Mouse (Mus musculus): ENCODE measurements around the gene Kcne4. TPM values are rescaled to one million over a fixed set of nuclear protein-coding genes. Genes with fewer than 3 reads are reported as not detected.

Kcne4 gene
- polyA plus RNA-seq, 1 experiment from 2014 or later: 0.32 TPM

DNA sequence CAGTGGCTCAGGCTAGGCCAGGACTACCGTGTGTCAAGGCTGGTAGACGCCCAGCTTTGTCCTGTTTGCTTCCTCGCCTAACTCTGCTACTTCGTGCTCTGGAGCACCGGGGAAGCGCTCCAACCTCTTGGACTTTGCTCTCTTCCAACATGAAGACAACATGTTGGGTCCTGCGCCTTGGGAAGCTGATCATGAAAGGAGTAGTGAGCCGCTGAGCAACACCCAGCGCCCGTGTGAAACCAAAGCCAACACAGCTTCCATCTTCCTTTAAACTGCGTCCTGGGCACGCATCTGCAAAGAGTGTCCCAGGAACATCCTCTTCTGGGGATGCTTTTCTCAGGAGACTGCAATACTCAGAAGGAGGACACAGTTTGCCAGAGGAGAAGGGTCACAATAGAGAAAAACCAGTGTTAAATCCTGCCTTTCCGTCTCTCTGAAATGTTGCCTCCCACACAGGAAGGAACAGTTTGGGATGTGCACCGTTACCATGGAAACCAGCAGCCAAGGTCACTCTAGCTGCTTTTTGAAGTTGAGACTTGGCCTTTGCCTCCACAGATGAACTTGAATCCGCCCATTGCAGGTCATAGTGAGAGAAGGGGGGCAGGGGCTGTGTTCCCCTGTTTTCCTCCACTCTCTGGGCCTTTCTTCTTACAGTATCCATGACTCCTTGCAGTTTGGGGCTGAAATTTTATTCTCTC, 5.3 kb downstream of the Kcne4 start:
- Histone ChIP-seq H3K36me3 (replicated peaks) (no peaks in the 10 kb centered on the region), H3K27ac (peak overlapping the region; percentile 22; the same call in 1 of the 2 replicates), H3K27me3 (ENCODE audit: poor library complexity, severe bottlenecking) (no peaks in the 10 kb centered on the region), H3K9me3 (no peaks in the 10 kb centered on the region), H3K4me3 (no peak overlapping the region), H3K4me1 (peaks cover 28% of the 10 kb centered on the region)
- DNase-seq (ENCODE audit: extremely low spot score, low spot score): no peak
- 90% methylated on average over 15 of the region's 15 CpGs for WGBS

DNA sequence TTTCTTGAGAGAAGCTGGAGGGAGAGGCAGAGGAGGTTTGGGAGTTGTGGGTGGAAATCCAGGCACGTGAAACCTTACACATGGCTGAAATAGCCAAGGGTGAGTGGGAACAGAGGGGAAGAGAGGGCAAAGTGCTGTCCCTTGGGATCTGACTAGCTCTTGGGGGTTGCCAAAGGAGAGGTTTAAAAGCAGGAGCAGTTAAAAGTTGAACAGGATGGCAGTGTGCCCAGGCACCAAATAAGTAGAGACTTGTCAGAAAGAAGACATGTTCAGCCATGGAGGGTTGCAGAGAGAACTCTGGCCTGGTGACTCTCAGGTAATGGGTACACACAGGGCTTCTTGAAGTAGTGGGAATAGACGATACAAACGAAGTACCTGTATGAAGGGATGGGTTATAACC, 8.7 kb downstream of the Kcne4 start:
- no peaks in the 10 kb centered on the region for H3K9me3 ChIP-seq
- H3K27me3 ChIP-seq (ENCODE audit: poor library complexity, severe bottlenecking): no peaks in the 10 kb centered on the region
- DNase-seq (ENCODE audit: extremely low spot score, low spot score): no peak
- no peaks in the 10 kb centered on the region for H3K36me3 ChIP-seq (replicated peaks)
- WGBS: 86% methylated on average over 3 of the region's 3 CpGs
- H3K4me1 ChIP-seq: peaks cover 13% of the 10 kb centered on the region
- H3K27ac ChIP-seq: no peak overlapping the region
- no peak overlapping the region for H3K4me3 ChIP-seq

DNA sequence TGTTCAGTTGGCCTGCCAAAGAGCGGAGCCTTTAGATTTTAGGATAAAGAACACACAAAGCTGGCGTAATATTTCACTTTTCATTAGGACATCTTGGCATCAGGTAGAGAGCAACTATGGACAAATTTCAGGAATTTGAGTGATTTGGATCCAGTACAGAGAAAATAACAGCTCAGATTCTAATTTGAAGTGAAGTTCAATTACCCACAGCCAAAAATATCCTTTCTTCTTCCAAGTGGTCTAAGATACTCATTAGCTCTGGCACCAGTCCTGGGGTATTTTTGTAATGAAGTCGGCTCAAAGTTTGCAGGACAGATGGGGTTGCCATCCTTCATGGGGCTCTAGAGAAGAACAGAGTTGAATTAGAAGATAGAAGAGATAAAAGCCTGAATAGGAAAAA, 21.9 kb downstream of the Kcne4 start:
- no peak for DNase-seq (ENCODE audit: extremely low spot score, low spot score)
- WGBS: 92% methylated on average over 3 of the region's 3 CpGs
- Histone ChIP-seq H3K4me3 (no peak overlapping the region), H3K4me1 (no peaks in the 10 kb centered on the region), H3K27me3 (ENCODE audit: poor library complexity, severe bottlenecking) (no peaks in the 10 kb centered on the region), H3K36me3 (replicated peaks) (no peaks in the 10 kb centered on the region), H3K9me3 (no peaks in the 10 kb centered on the region), H3K27ac (no peak overlapping the region)

DNA sequence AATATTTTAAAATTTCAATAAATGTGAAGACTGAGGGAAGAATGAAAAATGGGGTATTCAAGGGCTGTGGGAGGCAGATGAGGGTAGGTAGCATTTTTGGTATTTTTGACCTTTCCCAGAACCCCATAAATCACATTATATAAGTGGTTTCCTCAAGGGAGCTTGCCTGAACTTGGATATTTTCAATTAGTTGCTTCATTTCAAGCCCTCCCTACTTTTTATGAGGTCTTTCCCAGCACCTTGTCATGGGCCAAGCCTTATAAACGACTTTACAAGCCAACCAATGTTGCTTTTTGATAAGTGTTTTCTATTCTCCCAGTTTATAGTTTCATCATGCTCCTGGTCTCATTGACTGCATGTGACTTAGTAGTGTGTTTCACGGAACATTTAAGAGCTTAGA, 24.2 kb downstream of the Kcne4 start:
- H3K4me3 ChIP-seq: no peak overlapping the region
- no peaks in the 10 kb centered on the region for H3K9me3 ChIP-seq
- no peak for DNase-seq (ENCODE audit: extremely low spot score, low spot score)
- no peaks in the 10 kb centered on the region for H3K36me3 ChIP-seq (replicated peaks)
- H3K4me1 ChIP-seq: no peaks in the 10 kb centered on the region
- H3K27ac ChIP-seq: no peak overlapping the region
- no peaks in the 10 kb centered on the region for H3K27me3 ChIP-seq (ENCODE audit: poor library complexity, severe bottlenecking)
- 75% methylated on average over 2 of the region's 2 CpGs for WGBS

DNA sequence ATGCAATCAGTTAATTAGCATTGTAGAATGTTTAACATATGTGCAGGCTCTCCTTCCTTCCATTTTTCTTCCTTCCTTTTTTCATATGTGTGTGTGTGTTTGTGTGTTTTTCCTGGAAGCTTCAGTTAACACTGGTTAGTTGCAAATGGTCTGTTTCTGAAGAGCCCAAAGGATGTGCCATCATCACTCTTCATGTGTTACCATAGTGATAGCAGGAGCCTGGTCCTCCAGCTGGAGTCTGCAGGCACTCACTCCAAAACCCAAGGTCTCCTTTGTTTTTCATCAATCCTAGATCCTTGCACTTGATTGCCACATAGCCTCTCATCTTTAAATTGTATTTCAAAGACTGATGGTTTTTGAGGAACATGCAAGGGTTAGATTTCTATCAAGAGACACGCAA, 29.1 kb downstream of the Kcne4 start:
- no peaks in the 10 kb centered on the region for H3K4me1 ChIP-seq
- H3K9me3 ChIP-seq: no peaks in the 10 kb centered on the region
- WGBS: 88% methylated on average over 1 of the region's 1 CpGs
- no peak for DNase-seq (ENCODE audit: extremely low spot score, low spot score)
- no peak overlapping the region for H3K4me3 ChIP-seq
- H3K36me3 ChIP-seq (replicated peaks): no peaks in the 10 kb centered on the region
- H3K27ac ChIP-seq: no peak overlapping the region
- H3K27me3 ChIP-seq (ENCODE audit: poor library complexity, severe bottlenecking): no peaks in the 10 kb centered on the region

DNA sequence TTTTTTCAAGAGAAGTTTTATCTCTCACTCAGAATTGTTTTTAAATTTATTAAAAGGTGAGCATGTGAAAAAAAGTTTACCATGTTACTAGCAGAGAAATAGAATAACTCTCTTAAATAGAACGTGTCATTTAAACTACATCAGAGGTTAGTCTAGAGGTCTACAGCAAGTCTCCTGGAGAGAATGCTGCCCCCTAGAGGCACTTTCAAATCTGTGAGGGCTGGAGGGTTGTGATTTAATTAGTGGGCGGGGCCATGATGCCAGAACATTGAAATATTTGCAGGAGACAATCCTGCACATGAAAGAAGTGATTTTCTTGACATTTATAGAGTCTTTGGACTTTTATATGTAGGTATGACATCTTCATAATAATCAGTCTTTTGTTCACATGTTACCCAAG, 29.9 kb downstream of the Kcne4 start:
- Histone ChIP-seq H3K27me3 (ENCODE audit: poor library complexity, severe bottlenecking) (no peaks in the 10 kb centered on the region), H3K4me1 (no peaks in the 10 kb centered on the region), H3K36me3 (replicated peaks) (no peaks in the 10 kb centered on the region), H3K9me3 (no peaks in the 10 kb centered on the region), H3K27ac (no peak overlapping the region), H3K4me3 (no peak overlapping the region)
- WGBS: 46% methylated on average over 2 of the region's 2 CpGs
- no peak for DNase-seq (ENCODE audit: extremely low spot score, low spot score)

DNA sequence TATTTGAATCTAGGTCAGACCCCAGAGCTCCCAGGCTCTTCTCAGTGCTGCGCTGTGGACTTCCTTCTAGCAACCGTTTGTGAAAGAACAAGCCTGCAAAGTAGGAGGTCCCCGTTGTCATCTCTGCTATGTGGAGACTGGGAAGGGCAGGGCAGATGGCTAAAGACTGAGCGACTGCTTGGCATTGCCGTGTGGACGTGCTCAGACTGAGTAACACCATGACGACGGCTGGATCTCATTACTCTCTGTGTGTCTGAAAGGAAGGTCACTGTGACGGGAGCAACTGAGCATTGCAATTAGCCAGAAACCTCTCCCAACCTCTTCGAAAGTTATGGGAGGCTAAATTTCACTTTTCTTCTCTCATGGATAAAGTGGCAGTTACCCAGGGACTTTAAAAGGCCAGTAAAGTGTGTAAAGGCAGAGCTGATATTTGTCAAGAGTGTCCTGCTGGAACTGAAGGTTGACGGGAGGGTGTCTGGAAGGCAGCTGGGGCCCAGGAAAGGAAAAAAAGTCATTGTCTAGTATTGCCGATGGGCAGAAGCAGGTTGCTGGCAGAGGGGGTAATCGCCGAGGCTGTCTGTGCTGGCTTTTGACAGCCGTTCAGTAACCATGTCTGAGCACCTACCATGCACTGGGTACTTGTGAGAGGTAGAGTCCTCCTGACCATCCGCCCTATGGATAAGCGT, 36.0 kb downstream of the Kcne4 start:
- WGBS: 64% methylated on average over 17 of the region's 17 CpGs
- peak; percentile 24 for DNase-seq (ENCODE audit: extremely low spot score, low spot score)
- H3K36me3 ChIP-seq (replicated peaks): no peaks in the 10 kb centered on the region
- no peak overlapping the region for H3K4me3 ChIP-seq
- H3K27ac ChIP-seq: peak overlapping the region; percentile 40
- no peaks in the 10 kb centered on the region for H3K27me3 ChIP-seq (ENCODE audit: poor library complexity, severe bottlenecking)
- H3K9me3 ChIP-seq: no peaks in the 10 kb centered on the region
- peaks cover 12% of the 10 kb centered on the region; the same call in 1 of the 2 replicates for H3K4me1 ChIP-seq

DNA sequence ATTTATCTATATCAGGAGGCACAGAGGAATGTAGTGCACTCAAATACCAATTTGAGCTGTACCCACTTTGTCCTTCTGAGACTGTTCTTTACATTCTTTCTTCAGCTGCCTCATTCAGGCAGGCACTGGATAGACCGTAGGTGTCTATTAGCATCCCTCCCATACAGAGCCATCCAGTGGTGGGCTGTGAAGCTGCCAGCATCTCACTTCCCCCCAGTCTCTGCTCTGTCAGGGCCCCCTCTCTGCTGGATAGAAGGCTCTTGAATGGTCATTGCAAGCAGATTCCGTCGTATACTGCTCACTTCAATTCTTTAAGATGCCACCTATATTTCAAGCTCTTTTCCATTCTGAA, 36.5 kb downstream of the Kcne4 start:
- Histone ChIP-seq H3K4me3 (no peak overlapping the region), H3K27ac (peak overlapping the region; percentile 40; the same call in 1 of the 2 replicates), H3K9me3 (no peaks in the 10 kb centered on the region), H3K4me1 (peaks cover 12% of the 10 kb centered on the region; the same call in 1 of the 2 replicates), H3K27me3 (ENCODE audit: poor library complexity, severe bottlenecking) (no peaks in the 10 kb centered on the region), H3K36me3 (replicated peaks) (no peaks in the 10 kb centered on the region)
- DNase-seq (ENCODE audit: extremely low spot score, low spot score): no peak
- 95% methylated on average over 3 of the region's 3 CpGs for WGBS

DNA sequence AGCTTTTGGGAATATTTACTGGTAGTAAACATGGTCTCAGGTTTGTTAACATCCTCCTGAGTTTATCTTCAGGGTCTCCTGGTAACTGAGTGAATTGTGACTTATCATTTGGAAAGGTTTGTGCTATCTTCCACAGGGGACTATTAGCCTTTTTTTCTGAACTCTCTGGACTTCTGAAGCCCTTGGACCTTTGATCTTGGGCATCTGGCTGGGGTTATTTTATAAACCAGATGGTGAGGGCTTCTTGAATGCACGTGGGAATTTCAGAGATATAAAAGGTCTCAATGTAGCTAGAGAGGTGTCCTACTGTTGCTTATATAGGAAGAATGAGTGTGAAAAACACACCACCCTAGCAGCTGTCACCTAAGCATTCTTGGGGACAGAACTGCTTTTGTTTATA, 37.7 kb downstream of the Kcne4 start:
- no peak overlapping the region for H3K27ac ChIP-seq
- no peaks in the 10 kb centered on the region for H3K27me3 ChIP-seq (ENCODE audit: poor library complexity, severe bottlenecking)
- H3K4me3 ChIP-seq: no peak overlapping the region
- no peak for DNase-seq (ENCODE audit: extremely low spot score, low spot score)
- H3K9me3 ChIP-seq: no peaks in the 10 kb centered on the region
- peaks cover 12% of the 10 kb centered on the region; the same call in 1 of the 2 replicates for H3K4me1 ChIP-seq
- H3K36me3 ChIP-seq (replicated peaks): no peaks in the 10 kb centered on the region
- 59% methylated on average over 1 of the region's 1 CpGs for WGBS

DNA sequence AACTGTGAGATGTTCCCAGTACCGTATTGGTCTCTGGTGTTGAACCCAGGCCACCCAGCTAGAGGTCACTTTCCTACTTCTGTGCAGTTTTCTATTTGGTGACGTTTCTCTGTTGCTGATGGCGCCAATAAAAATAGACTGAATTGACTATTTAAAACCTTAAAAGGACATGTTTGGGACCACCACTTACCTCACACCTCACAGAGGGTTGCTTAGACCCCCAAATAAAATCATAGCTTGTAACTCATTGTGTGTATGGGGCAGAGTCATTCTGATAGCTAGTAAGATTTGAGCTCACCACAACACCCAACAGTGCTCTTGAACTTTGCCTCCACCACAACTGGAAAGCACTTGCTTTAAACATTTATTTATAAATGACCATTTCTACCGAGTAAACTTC, 43.0 kb downstream of the Kcne4 start:
- H3K4me3 ChIP-seq: no peak overlapping the region
- WGBS: 79% methylated on average over 4 of the region's 4 CpGs
- DNase-seq (ENCODE audit: extremely low spot score, low spot score): no peak
- H3K27me3 ChIP-seq (ENCODE audit: poor library complexity, severe bottlenecking): no peaks in the 10 kb centered on the region
- H3K36me3 ChIP-seq (replicated peaks): no peaks in the 10 kb centered on the region
- H3K9me3 ChIP-seq: no peaks in the 10 kb centered on the region
- no peaks in the 10 kb centered on the region for H3K4me1 ChIP-seq
- H3K27ac ChIP-seq: no peak overlapping the region

DNA sequence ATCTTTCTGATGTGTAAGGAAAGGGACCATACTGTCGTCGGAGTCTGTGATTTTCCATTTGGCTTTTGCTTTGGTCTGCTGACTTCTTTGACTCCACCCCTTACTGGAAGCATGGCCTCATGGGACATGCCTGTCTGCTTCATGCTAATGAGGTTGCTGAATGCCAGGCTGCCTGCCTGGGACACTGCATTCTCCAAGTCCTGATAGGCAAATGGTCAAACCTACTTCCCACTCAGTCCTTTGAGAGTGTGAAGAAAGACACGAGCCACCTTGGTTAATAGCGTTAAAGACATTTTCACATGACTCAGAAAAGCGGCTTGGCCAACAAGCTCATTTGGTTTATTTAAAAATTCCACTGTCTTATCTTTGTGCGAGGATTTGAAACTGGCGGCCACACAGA, 43.5 kb downstream of the Kcne4 start:
- Histone ChIP-seq H3K4me1 (no peaks in the 10 kb centered on the region), H3K9me3 (no peaks in the 10 kb centered on the region), H3K27ac (no peak overlapping the region), H3K36me3 (replicated peaks) (no peaks in the 10 kb centered on the region), H3K4me3 (no peak overlapping the region), H3K27me3 (ENCODE audit: poor library complexity, severe bottlenecking) (no peaks in the 10 kb centered on the region)
- DNase-seq (ENCODE audit: extremely low spot score, low spot score): no peak
- 95% methylated on average over 7 of the region's 7 CpGs for WGBS

DNA sequence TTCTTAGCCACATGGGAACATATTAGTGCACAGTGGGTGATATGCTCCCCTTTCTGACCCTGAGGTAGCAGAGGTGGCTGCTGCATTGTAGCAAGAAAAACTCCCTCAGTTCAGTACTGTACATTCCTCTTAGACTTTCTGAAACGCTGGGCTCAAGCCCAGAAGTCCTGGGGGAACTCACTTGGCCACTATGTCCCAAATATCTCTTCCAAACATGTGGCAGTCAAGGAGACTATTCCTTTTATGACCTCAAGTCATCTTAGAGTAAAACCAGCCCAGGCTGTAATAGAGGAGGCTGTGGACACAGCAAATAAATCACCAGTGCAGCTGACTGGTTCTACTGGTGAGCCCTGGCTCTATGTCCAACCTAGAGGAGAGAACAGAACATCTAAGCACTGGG, 45.7 kb downstream of the Kcne4 start:
- WGBS: 79% methylated on average over 1 of the region's 1 CpGs
- Histone ChIP-seq H3K4me1 (no peaks in the 10 kb centered on the region), H3K27me3 (ENCODE audit: poor library complexity, severe bottlenecking) (no peaks in the 10 kb centered on the region), H3K9me3 (no peaks in the 10 kb centered on the region), H3K36me3 (replicated peaks) (no peaks in the 10 kb centered on the region), H3K27ac (no peak overlapping the region), H3K4me3 (no peak overlapping the region)
- no peak for DNase-seq (ENCODE audit: extremely low spot score, low spot score)

DNA sequence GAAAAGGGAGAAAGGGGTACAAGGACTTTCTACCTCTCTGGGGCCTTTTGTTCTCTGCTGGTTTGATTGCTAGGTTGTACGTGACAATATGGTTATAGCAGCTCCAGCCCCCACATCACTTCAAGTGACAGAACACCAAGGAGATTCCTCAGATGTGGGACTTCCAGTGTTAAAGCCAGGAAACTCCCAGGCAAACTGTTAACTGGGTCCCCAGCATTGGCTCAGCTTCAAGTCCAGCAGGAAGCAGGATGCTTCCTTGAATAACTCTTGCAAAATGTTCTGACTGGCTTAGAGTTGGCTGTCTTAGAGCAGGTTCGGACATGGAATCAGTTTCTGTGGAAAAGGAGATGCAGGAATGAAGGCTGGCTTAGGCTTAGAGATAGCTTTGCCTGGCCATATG, 47.3 kb downstream of the Kcne4 start:
- H3K27me3 ChIP-seq (ENCODE audit: poor library complexity, severe bottlenecking): no peaks in the 10 kb centered on the region
- WGBS: 85% methylated on average over 2 of the region's 2 CpGs
- no peaks in the 10 kb centered on the region for H3K9me3 ChIP-seq
- no peak overlapping the region for H3K27ac ChIP-seq
- no peaks in the 10 kb centered on the region for H3K4me1 ChIP-seq
- H3K36me3 ChIP-seq (replicated peaks): no peaks in the 10 kb centered on the region
- no peak overlapping the region for H3K4me3 ChIP-seq
- no peak for DNase-seq (ENCODE audit: extremely low spot score, low spot score)

Data from forebrain, embryonic 10.5 days (tissue).